ENCODE assay signal across 17 mouse cellular contexts in the genomic region with DNA sequence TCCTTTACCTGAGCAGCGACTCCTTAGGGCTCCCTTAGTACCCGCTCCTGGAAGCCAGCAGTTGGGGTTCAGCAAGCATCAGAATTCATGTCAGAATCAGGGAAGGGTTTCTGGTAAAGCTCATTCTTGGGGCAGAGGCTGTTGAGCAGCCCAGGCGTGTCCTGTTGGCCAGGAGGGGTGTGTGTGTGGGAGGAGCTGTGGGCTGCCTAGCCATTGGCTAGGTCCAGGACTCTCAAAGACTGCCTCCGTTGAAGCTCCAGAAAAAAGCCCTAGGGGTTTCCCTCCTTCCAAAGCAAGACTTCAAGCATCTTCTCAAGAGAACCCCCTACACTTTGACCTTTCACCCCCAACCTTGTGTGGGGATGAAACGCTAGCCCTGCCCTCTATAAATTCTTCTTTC. TPM values are rescaled to one million over a fixed set of nuclear protein-coding genes. Genes with fewer than 3 reads are reported as not detected.
DNase-seq lines count a peak whose midpoint lies in the region; ATAC-seq lines count a peak whose summit lies in the region.
"Had no signal": no experiment of that assay in that cellular context is flagged by ENCODE, and none has a peak within 500 bp of the region (broad histone marks: within the 10 kb centered on the region; RNA-seq: fewer than 3 reads in every experiment).

A gene (minus strand): TSS at position 164 of the 400 bp plus-strand sequence.

- DNase-seq in heart, adult 8-10 months (ENCODE audit: low spot score), result no peak
- DNase-seq in neural tube, embryonic 10.5 days (ENCODE audit: extremely low spot score, low spot score), result no peak
- DNase-seq in adrenal gland, postnatal 10 days, result no peak
- DNase-seq in forebrain, embryonic 11.5 days (ENCODE audit: low spot score), result no peak
- no peak for DNase-seq in cerebellum, postnatal 10 days
- DNase-seq: adrenal gland, postnatal 36 days; cerebellum, adult 11-12 months; heart, adult 2 months; layer of hippocampus, adult 9-11 months; right cerebral cortex, postnatal 14 days had no signal

- peaks cover 31% of the 10 kb centered on the region for H3K27me3 ChIP-seq in heart, embryonic 13.5 days (replicated peaks)
- H3K27me3 ChIP-seq in neural tube, embryonic 13.5 days, result no peaks in the 10 kb centered on the region
- H3K27me3 ChIP-seq in lung, embryonic 15.5 days, result peaks cover 3% of the 10 kb centered on the region; the same call in 1 of the 2 replicates
- H3K27me3 ChIP-seq in forebrain, embryonic 11.5 days (ENCODE audit: control insufficient read depth, insufficient read depth, low read length), result no peaks in the 10 kb centered on the region

- H3K4me2 ChIP-seq in heart, embryonic 13.5 days, result peak within 1 kb of the TSS; percentile 30; the same call in 1 of the 2 replicates
- 0 out of 2 replicates have a peak within 1 kb of the TSS, but pooled peaks have one; percentile 7 for H3K4me2 ChIP-seq in neural tube, embryonic 13.5 days
- H3K4me2 ChIP-seq in lung, embryonic 15.5 days, result no peak within 1 kb of the TSS
- H3K4me2 ChIP-seq in forebrain, embryonic 11.5 days (ENCODE audit: low read depth, low read length, severe bottlenecking), result no peak within 1 kb of the TSS
- H3K4me2 ChIP-seq: hindbrain, embryonic 13.5 days; limb, embryonic 15.5 days had no signal

- no peaks in the 10 kb centered on the region for H3K9me3 ChIP-seq in heart, embryonic 13.5 days
- no peaks in the 10 kb centered on the region for H3K9me3 ChIP-seq in neural tube, embryonic 13.5 days
- H3K9me3 ChIP-seq in lung, embryonic 15.5 days, result no peaks in the 10 kb centered on the region
- H3K9me3 ChIP-seq in forebrain, embryonic 11.5 days (ENCODE audit: control insufficient read depth, low read length), result no peaks in the 10 kb centered on the region
- H3K9me3 ChIP-seq: hindbrain, embryonic 13.5 days; limb, embryonic 15.5 days; midbrain, embryonic 10.5 days had no signal

- peaks cover 33% of the 10 kb centered on the region for H3K4me1 ChIP-seq in heart, embryonic 13.5 days
- H3K4me1 ChIP-seq in neural tube, embryonic 13.5 days (replicated peaks), result 0 out of 2 replicates have a peak, but pooled peaks cover 19% of the 10 kb centered on the region
- peaks cover 9% of the 10 kb centered on the region for H3K4me1 ChIP-seq in lung, embryonic 15.5 days
- no peaks in the 10 kb centered on the region; the same call in 1 of the 2 replicates for H3K4me1 ChIP-seq in forebrain, embryonic 11.5 days (replicated peaks; ENCODE audit: control insufficient read depth, insufficient read depth, low read length)

- no peak within 1 kb of the TSS for H3K9ac ChIP-seq in heart, embryonic 13.5 days
- H3K9ac ChIP-seq in neural tube, embryonic 13.5 days, result no peak within 1 kb of the TSS
- H3K9ac ChIP-seq in lung, embryonic 15.5 days, result no peak within 1 kb of the TSS
- no peak within 1 kb of the TSS for H3K9ac ChIP-seq in forebrain, embryonic 11.5 days (ENCODE audit: low read length)
- H3K9ac ChIP-seq: hindbrain, embryonic 13.5 days; limb, embryonic 15.5 days had no signal

- 18% methylated on average over 5 of the region's 5 CpGs for WGBS in heart, embryonic 13.5 days
- 30% methylated on average over 5 of the region's 5 CpGs for WGBS in neural tube, embryonic 13.5 days
- 32% methylated on average over 5 of the region's 5 CpGs for WGBS in lung, embryonic 15.5 days
- WGBS in forebrain, embryonic 11.5 days, result 25% methylated on average over 5 of the region's 5 CpGs

- no peak within 1 kb of the TSS for H3K4me3 ChIP-seq in heart, embryonic 13.5 days
- H3K4me3 ChIP-seq in neural tube, embryonic 13.5 days, result no peak within 1 kb of the TSS
- no peak within 1 kb of the TSS for H3K4me3 ChIP-seq in lung, embryonic 15.5 days
- no peak within 1 kb of the TSS for H3K4me3 ChIP-seq in forebrain, embryonic 11.5 days (ENCODE audit: low read depth, low read length)
- H3K4me3 ChIP-seq: heart, adult 2 months; hindbrain, embryonic 13.5 days; limb, embryonic 15.5 days; midbrain, embryonic 10.5 days had no signal

- H3K27ac ChIP-seq in heart, embryonic 13.5 days (replicated peaks), result no peak within 1 kb of the TSS
- H3K27ac ChIP-seq in neural tube, embryonic 13.5 days (replicated peaks), result no peak within 1 kb of the TSS
- H3K27ac ChIP-seq in lung, embryonic 15.5 days, result no peak within 1 kb of the TSS
- no peak within 1 kb of the TSS for H3K27ac ChIP-seq in forebrain, embryonic 11.5 days (ENCODE audit: low read depth, low read length)
- H3K27ac ChIP-seq: heart, adult 2 months; hindbrain, embryonic 13.5 days; limb, embryonic 15.5 days; midbrain, embryonic 10.5 days had no signal

- H3K36me3 ChIP-seq in heart, embryonic 13.5 days, result no peaks in the 10 kb centered on the region
- H3K36me3 ChIP-seq in neural tube, embryonic 13.5 days, result no peaks in the 10 kb centered on the region
- no peaks in the 10 kb centered on the region for H3K36me3 ChIP-seq in lung, embryonic 15.5 days
- H3K36me3 ChIP-seq in forebrain, embryonic 11.5 days (ENCODE audit: control insufficient read depth, insufficient read depth, low read length), result no peaks in the 10 kb centered on the region
- H3K36me3 ChIP-seq: hindbrain, embryonic 13.5 days; limb, embryonic 15.5 days; midbrain, embryonic 10.5 days had no signal

- no peak for ATAC-seq in heart, embryonic 13.5 days (ENCODE audit: extremely low read depth, insufficient number of reproducible peaks, low FRiP score, low TSS enrichment)
- ATAC-seq in neural tube, embryonic 13.5 days (ENCODE audit: low read depth), result no peak
- peak; percentile 56; the same call in 1 of the 2 replicates for ATAC-seq in lung, embryonic 15.5 days (ENCODE audit: borderline replicate concordance, extremely low read depth, low FRiP score, low TSS enrichment)
- ATAC-seq in forebrain, embryonic 11.5 days (replicated peaks; ENCODE audit: low FRiP score), result no peak

RNA-seq across cellular contexts. Expression of the gene that starts here (rescaled TPM):
- polyA plus RNA-seq in heart, embryonic 13.5 days (2015; fragmentation: Nextera tagmentation; extraction: Ambion mirVana), result 0.22 and 0.37 TPM in 2 replicates
- under 1 TPM; 0.16 to 0.59 (median 0.30) TPM for total RNA-seq in heart, adult 8-10 months (2022)
- polyA plus RNA-seq in neural tube, embryonic 13.5 days (2015; fragmentation: Nextera tagmentation; extraction: Ambion mirVana), result 0.22 and 0.45 TPM in 2 replicates
- polyA plus RNA-seq in lung, embryonic 15.5 days (2015; fragmentation: Nextera tagmentation; extraction: Ambion mirVana), result 0.57 and 0.60 TPM in 2 replicates
- under 1 TPM; 0.75 to 0.82 TPM for total RNA-seq in adrenal gland, postnatal 10 days (2021)
- polyA plus RNA-seq in forebrain, embryonic 11.5 days (2014; fragmentation: Nextera tagmentation; extraction: Ambion mirVana), result 0.21 and 0.45 TPM in 2 replicates
- polyA plus RNA-seq: neural tube, embryonic 14.5 days had no signal

Comparison
In these comparisons a context has a peak if more than half of its experiments do, and no peak if none do; other contexts are left out.
1. Peak in ATAC-seq in lung, embryonic 15.5 days; RNA of the gene not detected or under 1 TPM.
2. H3K4me2 ChIP-seq: peak in heart, embryonic 13.5 days (single experiment) and neural tube, embryonic 13.5 days (single experiment); none in lung, embryonic 15.5 days (single experiment) and forebrain, embryonic 11.5 days (single experiment).